Mouse (Mus musculus) right cerebral cortex, postnatal 10 days (tissue): ENCODE measurements around the gene Cacnb4.

ENCODE experiments used
- DNase-seq, 2 experiments: peaks; one replicate each; pipeline ENCODE4 v3.0.0; 2021; ENCODE audit warnings: low spot score in 2 of 2

The Cacnb4 gene

DNA sequence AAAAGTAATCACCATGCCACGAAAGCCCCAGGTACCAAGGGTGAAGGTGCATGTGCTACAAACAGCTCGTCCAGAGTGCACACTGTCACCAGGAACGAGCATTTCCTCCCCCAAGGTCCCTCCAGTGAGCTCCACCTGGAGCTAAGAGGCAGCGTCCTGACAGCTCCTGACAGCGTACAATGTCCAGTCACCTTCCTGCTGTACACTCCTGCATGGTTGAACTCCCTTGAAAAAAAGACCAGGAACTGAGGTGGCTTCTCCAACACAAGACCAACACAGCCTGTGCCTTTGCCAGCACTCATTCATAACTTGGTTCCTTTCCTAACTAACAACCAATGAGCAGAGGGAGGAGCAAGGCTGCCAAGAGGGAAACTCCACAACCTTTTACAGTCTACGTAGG is 255.4 kb downstream of the Cacnb4 start:
- DNase-seq = no peak

DNA sequence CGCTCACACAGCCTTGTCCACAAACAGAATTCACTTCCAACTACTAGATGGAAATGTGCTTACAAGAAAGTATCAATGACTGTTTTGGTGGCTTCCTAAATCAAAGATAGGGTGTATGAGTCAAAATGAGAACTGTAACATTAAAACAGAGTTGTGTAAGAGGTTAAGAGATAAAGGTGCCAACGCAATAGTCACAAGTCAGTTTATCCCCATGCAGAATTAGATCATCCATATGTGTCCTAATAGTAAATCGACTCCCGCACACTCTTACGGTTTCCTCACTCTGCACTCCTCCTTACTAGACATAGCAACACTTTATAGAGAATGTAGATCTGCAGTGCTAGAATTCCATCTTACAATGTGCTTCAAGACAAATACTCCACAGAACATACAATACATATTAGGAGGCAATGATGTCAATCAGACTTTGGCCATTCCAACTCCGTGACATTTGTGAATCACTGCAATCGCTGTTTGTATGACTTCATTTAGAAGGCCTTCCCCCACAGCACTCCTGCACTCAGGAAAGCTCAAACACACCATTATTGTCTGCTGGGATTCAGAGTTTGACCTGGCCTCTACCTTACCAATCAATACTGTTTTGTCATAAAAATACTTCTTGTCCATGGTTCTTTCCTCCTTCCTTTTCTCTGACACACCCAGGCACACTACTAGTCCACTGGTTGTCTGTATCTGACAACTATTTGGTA is 256.5 kb downstream of the Cacnb4 start:
- DNase-seq = no peak

DNA sequence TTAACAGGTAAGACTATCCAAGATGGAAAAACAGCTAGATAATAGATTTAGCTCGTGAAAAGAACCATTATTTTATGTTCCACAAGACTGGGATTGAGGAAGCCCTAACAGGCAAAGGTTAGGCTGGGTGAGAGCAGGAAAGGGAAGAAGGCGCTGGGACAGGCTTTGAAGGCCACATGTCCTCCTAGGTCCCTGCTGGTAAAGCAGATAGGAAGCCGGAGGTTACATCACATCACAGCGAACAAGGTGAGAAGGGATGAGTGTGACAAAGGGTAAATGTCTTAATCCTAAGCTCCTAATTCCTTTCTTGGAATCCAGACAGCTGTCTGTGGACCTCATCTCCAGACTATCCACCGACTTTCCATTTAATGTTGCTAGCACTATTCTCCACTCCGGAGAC is 257.3 kb downstream of the Cacnb4 start:
- DNase-seq = no peak

DNA sequence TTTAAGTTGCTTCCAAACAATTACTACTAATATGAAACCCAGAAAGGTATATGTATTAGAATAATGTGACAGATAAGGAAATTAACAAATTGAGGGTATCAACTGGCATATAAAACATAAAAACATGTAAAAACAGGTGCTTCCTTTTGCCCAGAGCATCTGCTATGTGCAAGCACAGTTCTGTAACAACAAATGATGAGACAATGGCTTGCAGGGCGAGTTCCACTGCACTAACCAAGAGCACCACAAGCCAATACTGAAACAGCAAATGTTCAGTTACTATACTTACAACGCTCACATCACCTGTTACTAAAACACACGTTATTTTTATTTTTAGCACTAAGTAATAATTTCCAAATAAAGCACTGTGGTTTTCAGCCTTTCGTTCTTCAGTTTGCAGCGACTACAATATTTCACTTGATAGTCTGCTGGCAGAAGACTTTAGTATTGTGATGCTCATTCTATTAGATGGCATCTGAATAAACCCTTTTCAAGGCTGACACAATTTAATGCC is 264.1 kb downstream of the Cacnb4 start:
- no peak for DNase-seq

DNA sequence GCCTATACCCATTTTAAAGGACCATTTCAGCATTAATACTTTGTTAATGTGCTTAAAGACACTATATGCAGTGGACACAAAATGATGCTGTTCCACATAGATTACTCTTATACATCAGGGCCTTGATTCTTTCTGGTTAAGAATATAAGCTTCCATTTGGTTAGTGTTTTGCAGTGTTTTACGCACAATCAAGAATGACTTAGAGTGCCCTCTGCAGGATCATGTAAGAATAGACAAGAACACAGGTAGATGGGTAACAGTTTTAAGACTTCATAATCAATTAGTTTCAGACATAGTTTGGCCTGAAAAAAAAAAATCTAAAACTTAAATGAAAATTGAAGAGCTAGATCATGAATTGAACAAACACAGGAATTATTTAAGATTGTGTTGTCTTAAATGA is 270.2 kb downstream of the Cacnb4 start:
- DNase-seq = no peak

DNA sequence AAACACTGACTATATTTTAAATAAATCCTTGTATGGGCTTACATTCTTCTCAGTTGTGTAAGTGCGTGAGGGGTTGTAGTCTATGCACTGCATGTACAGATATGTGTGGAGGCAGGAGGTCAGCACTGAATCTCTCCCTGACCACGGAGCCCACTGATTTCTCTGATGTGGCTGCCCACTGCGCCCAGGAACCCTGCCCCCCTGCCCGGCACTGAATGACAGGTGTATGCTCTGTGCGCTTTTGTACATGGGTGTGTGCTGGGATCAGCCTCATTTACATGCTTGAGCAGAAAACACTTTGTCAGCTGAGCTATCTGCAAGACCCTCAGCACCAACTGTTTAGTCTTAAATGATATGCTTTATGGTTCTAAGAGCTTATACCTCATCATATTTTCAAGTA is 271.4 kb downstream of the Cacnb4 start:
- no peak for DNase-seq

DNA sequence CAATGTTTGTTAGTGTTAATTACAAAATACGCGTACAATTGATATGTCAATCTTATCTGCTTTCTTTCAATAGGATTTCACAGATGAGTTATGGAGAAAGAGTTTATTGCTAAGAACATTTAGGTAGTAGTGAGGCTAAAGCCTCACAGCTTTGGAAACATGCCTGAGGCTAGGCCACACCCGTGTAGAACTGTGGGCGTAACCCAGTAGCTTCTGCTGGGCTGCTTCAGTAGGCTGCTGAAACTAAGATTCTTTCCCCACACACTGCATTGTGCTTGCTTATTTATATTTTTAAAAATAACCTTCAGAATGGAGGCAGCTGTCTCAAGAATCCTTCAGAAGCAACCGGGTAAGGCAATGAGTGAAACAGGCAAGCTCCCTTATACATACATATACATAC is 282.1 kb downstream of the Cacnb4 start:
- no peak for DNase-seq

DNA sequence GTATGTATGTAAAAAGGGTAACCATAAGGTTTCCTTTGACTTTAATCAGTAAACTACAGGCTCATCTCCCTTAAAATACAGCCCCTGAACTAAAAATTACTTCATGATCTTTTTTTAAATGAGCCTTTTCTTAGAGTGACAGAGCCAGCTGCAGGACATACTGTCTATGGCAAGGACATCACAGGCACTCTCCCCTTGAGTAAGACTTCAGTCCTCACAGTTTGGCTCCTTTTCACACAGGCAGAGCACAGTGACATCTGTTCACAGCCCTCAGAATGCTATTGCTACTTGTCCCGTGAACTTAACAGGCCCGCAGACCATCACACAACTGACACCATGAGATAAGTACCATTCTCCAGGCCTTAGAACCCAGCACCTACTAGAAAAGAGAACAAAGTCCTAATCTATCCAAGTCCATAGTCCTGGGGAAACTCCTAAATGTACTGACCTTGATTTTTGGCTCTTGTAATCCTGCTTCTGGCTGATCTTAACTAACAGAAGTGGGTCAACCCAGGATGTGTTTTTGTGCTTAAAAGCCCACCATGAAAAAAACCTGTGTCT is 286.1 kb downstream of the Cacnb4 start:
- DNase-seq = no peak

DNA sequence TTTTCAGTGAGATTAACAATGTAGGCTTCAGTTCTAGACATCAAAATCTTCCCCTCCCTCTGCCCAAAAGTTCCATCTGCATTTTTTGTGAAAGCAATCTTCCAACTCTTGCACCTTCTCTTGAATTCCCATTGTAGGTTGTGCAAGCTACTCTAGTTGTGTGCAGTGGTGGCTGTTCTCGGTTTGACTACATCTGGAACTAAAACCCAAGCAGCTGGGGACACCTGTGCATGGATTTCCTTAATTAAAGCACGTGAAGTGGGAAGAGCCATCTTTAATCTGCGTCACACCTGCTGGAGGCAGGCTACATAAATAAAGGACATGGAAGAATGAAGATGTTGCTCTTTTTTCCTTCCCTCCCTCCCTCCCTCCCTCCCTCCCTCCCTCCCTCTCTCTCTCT is 286.7 kb downstream of the Cacnb4 start:
- no peak for DNase-seq

DNA sequence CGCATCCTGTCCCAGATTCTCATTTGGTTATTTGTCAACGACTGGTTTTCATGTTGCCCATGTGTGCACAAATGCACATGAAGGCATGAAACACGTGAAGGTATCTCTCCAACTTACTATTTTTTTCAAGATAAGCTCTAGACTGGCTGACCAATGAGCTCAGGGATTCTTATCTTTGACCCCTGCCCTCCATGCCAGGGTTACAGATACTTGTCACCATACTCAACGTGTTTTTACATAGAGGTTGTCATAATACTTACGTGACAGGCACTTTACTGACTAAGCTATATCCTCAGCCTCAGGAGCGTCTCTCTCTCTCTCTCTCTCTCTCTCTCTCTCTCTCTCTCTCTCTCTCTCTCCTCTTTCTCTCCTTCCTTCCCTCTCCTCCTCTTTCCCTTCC is 290.2 kb downstream of the Cacnb4 start:
- no peak for DNase-seq

DNA sequence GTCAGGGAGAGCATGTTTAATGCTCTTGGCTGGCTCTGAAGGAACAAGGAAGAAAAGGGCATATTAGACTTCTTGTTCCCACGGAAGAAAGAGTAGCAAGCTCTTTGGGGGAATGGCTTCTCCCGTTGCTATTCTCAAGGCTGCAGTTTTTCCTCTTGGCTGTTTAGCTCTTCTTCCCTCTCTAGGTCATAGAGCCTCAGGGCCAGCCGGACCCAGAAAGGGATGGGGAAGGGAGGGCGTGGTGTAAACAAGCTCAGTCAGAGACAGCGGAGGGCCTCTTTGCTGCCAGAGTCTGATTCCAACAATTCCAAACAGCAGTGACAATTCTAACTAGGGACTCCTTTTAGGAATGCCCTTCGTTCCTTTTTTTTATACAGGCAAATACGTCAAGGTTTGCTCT is 290.6 kb downstream of the Cacnb4 start:
- no peak for DNase-seq

DNA sequence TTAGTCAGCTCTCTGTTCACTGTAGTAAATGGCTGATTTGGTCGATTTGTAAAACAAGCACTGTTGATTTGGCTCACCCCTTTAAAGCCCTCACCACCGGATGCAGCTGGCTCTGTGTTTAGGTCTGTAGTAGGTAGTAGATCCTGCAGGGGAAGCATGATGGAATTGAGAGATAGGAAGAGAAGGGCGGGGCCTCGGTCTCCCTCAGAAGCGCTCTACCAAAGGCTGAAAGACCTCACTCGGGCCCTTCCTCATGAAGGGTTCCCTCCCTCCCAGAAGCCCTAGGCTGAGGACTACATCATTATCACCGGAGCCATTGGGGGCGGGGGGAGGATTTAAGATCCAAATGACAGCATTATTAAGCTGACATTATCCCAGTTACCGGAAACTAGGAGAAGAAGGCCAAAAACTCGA is 297.8 kb downstream of the Cacnb4 start:
- DNase-seq = no peak

DNA sequence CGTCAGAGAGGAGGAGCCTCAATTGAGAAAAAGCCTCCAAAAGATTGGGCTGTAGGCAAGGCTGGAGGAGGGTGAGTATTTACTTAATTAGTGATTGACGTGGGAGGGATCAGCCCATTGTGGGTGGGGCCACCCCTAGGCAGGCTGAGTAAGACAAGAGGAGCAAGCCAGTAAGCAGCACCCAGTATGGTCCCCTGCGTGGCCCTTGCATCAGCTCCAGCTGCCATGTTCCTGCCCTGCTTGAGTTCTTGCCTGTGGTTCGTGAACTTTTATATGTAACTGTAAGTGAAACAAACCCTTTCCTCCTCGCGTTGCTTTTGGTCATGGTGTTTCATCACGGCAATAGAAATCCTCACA is 298.2 kb downstream of the Cacnb4 start, which contains the start of gene Neb:
Neb (minus strand) TSS at position 27 of the 357 bp plus-strand sequence.
- no peak for DNase-seq
